Mouse (Mus musculus) heart, embryonic 13.5 days (tissue): ENCODE measurements around the gene Mlxipl. TPM values are rescaled to one million over a fixed set of nuclear protein-coding genes. Genes with fewer than 3 reads are reported as not detected.

Experiments used
- ATAC-seq: fragments of 200-750 bp; cut with Nextera tagmentation; 2 replicates; pipeline ENCODE4 v1.8.0; 2017; ENCODE audit warnings: moderate TSS enrichment; ENCODE audit not compliant: insufficient number of reproducible peaks, low FRiP score, low TSS enrichment; ENCODE audit errors: extremely low read depth
- H3K27ac ChIP-seq: fragments of 300-500 bp; sonication (generic); replicated peaks from 2 replicates; pipeline ENCODE4 v1.5.1; 2015; ENCODE audit warnings: moderate library complexity, mild to moderate bottlenecking, inconsistent platforms
- H3K27me3 ChIP-seq: fragments of 300-500 bp; sonication (generic); replicated peaks from 2 replicates; pipeline ENCODE4 v1.6.1; 2015; ENCODE audit warnings: mild to moderate bottlenecking, inconsistent platforms
- H3K36me3 ChIP-seq: fragments of 300-500 bp; sonication (generic); 2 replicates; pipeline ENCODE4 v1.6.1; 2015; ENCODE audit warnings: mild to moderate bottlenecking, inconsistent platforms
- H3K4me1 ChIP-seq: fragments of 300-500 bp; sonication (generic); 2 replicates; pipeline ENCODE4 v1.6.1; 2015; ENCODE audit warnings: inconsistent platforms
- H3K4me2 ChIP-seq: fragments of 300-500 bp; sonication (generic); 2 replicates; pipeline ENCODE4 v1.6.1; 2015; ENCODE audit warnings: inconsistent platforms, mild to moderate bottlenecking, moderate library complexity
- H3K4me3 ChIP-seq: fragments of 300-500 bp; sonication (generic); 2 replicates; pipeline ENCODE4 v1.5.1; 2015; ENCODE audit warnings: moderate library complexity, mild to moderate bottlenecking, inconsistent platforms
- H3K9ac ChIP-seq: fragments of 300-500 bp; sonication (generic); 2 replicates; pipeline ENCODE4 v1.6.1; 2015; ENCODE audit warnings: inconsistent platforms, mild to moderate bottlenecking, moderate library complexity
- H3K9me3 ChIP-seq: fragments of 300-500 bp; sonication (generic); 2 replicates; pipeline ENCODE4 v1.6.1; 2016; ENCODE audit warnings: inconsistent platforms
- WGBS: fragments of 180-500 bp; shearing (Covaris S2); methylation state at CpG from one replicate; pipeline ENCODE4 v1.1.7; 2015; ENCODE audit warnings: mixed read lengths; 5-methylcytosine and 5-hydroxymethylcytosine counted together
- polyA plus RNA-seq: library from polyadenylated mRNA; unstranded; fragments of >200 nt; fragmentation: Nextera tagmentation; extraction: Ambion mirVana; gene quantifications from 2 replicates; pipeline ENCODE4 v1.2.1, GENCODE M21; 2015

The Mlxipl gene
- polyA plus RNA-seq, 1 experiment from 2014 or later = 1.3 TPM

DNA sequence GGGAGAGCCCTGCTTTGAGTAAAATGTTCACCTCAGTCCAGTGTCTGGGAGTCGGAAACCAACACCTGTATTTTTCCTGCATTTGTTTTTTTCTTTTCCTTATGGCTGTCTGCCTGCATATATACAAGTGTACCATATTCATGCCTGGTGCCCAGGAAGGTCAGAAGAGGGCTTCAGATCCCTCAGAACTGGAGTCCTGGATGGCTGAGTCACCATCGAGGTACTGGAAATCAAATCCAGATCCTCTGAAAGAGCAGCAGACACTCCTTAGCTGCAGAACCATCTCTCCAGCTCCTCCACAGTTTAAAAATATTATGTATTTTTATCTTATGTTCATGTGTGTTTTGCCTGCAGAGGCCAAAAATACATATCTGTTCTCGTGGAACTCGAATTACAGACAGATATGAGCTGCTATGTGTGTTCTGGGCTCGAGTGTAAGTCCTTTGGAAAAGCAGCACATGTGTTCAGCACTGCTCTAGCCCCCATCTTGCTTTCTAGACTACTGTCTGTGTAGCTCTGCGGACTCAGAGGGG, 82.1 kb downstream of the Mlxipl start:
- 90% methylated on average over 6 of the region's 6 CpGs for WGBS
- no peak for ATAC-seq
- Histone ChIP-seq H3K27me3 (no peaks in the 10 kb centered on the region), H3K4me1 (peaks cover 16% of the 10 kb centered on the region), H3K9ac (no peak overlapping the region), H3K36me3 (peaks cover 53% of the 10 kb centered on the region), H3K4me2 (no peak overlapping the region), H3K27ac (no peak overlapping the region), H3K9me3 (no peaks in the 10 kb centered on the region), H3K4me3 (no peak overlapping the region)

- H3K9ac ChIP-seq = no peak overlapping the region
- WGBS = 83% methylated on average over 5 of the region's 5 CpGs
- no peak overlapping the region for H3K4me3 ChIP-seq
- H3K36me3 ChIP-seq = peaks cover 65% of the 10 kb centered on the region
- H3K27me3 ChIP-seq = no peaks in the 10 kb centered on the region
- no peaks in the 10 kb centered on the region for H3K9me3 ChIP-seq
- ATAC-seq = no peak
- H3K4me2 ChIP-seq = no peak overlapping the region
- no peak overlapping the region for H3K27ac ChIP-seq
- H3K4me1 ChIP-seq = peaks cover 16% of the 10 kb centered on the region
Measured at GRCm38 (mm10) chr5:135172986-135173385, 83.3 kb downstream of the Mlxipl start.

- Histone ChIP-seq H3K27ac (no peak overlapping the region), H3K4me3 (no peak overlapping the region), H3K4me1 (peaks cover 6% of the 10 kb centered on the region), H3K4me2 (no peak overlapping the region), H3K36me3 (peaks cover 86% of the 10 kb centered on the region), H3K27me3 (no peaks in the 10 kb centered on the region), H3K9me3 (no peaks in the 10 kb centered on the region), H3K9ac (no peak overlapping the region)
- no peak for ATAC-seq
Measured at GRCm38 (mm10) chr5:135175086-135175485, 85.4 kb downstream of the Mlxipl start.

DNA sequence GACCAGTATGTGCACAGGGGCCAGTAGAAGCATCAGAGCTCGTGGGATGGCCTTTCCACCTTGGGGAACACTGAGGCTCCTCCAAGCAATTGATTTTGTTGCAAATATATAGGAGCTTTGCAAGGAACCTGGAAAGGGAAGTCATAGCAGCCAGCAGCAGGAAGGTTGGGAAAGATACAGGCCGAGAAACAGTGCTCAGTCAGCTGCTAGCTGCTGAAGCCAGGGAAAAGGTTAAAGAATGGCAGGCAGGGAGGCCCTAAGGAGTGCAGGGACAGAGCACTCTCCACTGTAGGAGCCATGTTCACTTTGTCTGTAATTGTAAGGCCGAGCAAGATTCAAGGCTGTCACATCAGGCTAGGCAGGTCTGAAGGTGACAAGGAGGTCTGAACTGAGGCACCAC, 88.8 kb downstream of the Mlxipl start:
- H3K27me3 ChIP-seq = no peaks in the 10 kb centered on the region
- H3K9me3 ChIP-seq = no peaks in the 10 kb centered on the region
- H3K4me2 ChIP-seq = no peak overlapping the region
- no peaks in the 10 kb centered on the region for H3K4me1 ChIP-seq
- H3K4me3 ChIP-seq = no peak overlapping the region
- 78% methylated on average over 3 of the region's 3 CpGs for WGBS
- H3K9ac ChIP-seq = no peak overlapping the region
- peak overlapping the region; percentile 39; the same call in 1 of the 2 replicates for H3K27ac ChIP-seq
- no peak for ATAC-seq
- peaks cover 89% of the 10 kb centered on the region for H3K36me3 ChIP-seq

GRCm38 (mm10) chr5:135178996-135179395, 89.3 kb downstream of the Mlxipl start:
- Histone ChIP-seq H3K27me3 (no peaks in the 10 kb centered on the region), H3K4me2 (no peak overlapping the region), H3K4me1 (no peaks in the 10 kb centered on the region), H3K4me3 (no peak overlapping the region), H3K9me3 (no peaks in the 10 kb centered on the region), H3K9ac (no peak overlapping the region), H3K36me3 (peaks cover 84% of the 10 kb centered on the region), H3K27ac (0 out of 2 replicates have a peak overlapping the region, but pooled peaks have one; percentile 39)
- no peak for ATAC-seq
- WGBS = 92% methylated on average over 4 of the region's 4 CpGs

DNA sequence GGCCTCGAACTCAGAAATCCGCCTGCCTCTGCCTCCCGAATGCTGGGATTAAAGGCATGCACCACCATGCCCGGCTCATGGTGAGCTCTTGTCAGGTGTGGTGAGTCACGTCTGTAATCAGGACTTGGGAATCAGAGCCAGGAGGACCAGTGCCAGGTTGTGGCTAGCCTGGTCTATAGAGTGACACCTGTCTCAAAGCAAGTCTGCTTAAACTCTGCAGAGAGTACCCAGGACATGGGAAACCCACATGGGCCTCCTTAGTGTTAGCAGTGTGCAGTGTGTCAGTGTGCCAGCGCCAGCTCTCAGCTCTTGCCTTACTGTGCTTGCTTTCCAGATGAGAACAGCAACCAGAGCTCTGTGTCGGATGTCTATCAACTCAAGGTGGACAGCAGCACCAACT, 89.9 kb downstream of the Mlxipl start:
- no peaks in the 10 kb centered on the region for H3K27me3 ChIP-seq
- H3K4me3 ChIP-seq = no peak overlapping the region
- no peak overlapping the region for H3K4me2 ChIP-seq
- no peak for ATAC-seq
- no peak overlapping the region for H3K9ac ChIP-seq
- no peaks in the 10 kb centered on the region for H3K4me1 ChIP-seq
- no peaks in the 10 kb centered on the region for H3K9me3 ChIP-seq
- peaks cover 78% of the 10 kb centered on the region for H3K36me3 ChIP-seq
- H3K27ac ChIP-seq = no peak overlapping the region
- 85% methylated on average over 7 of the region's 7 CpGs for WGBS

DNA sequence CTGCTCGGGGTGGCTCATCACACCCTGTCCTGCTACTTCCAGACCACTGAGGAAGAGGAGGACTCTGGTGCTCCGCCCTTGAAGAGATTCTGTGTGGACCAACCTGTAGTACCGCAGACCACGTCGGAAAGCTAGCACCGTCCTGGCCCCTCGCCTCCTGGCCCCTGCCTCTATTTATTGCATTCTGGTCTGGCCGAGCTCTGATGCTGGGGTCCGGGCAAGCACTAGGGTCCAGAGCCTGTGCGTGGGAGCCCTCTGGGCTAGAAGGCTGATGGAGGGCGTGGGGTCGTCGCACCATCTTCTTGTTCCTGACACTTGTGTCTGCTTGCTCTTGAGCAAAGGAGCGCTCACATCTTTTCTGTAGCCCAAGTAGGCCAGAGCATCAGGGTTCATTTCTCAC, 91.1 kb downstream of the Mlxipl start:
- H3K36me3 ChIP-seq = peaks cover 68% of the 10 kb centered on the region
- WGBS = 92% methylated on average over 14 of the region's 14 CpGs
- ATAC-seq = no peak
- H3K9me3 ChIP-seq = no peaks in the 10 kb centered on the region
- no peak overlapping the region for H3K4me2 ChIP-seq
- H3K27ac ChIP-seq = no peak overlapping the region
- H3K27me3 ChIP-seq = no peaks in the 10 kb centered on the region
- H3K4me3 ChIP-seq = no peak overlapping the region
- H3K4me1 ChIP-seq = peaks cover 3% of the 10 kb centered on the region; the same call in 1 of the 2 replicates
- H3K9ac ChIP-seq = no peak overlapping the region

- Histone ChIP-seq H3K4me2 (no peak overlapping the region), H3K4me3 (no peak overlapping the region), H3K9me3 (no peaks in the 10 kb centered on the region), H3K27ac (no peak overlapping the region), H3K9ac (no peak overlapping the region), H3K27me3 (no peaks in the 10 kb centered on the region), H3K4me1 (peaks cover 9% of the 10 kb centered on the region), H3K36me3 (peaks cover 63% of the 10 kb centered on the region)
- no peak for ATAC-seq
- WGBS = 77% methylated on average over 6 of the region's 6 CpGs
Measured at GRCm38 (mm10) chr5:135181776-135182175, 92.1 kb downstream of the Mlxipl start.

- Histone ChIP-seq H3K4me1 (peaks cover 9% of the 10 kb centered on the region), H3K27ac (peak overlapping the region; percentile 54), H3K4me3 (no peak overlapping the region), H3K36me3 (peaks cover 48% of the 10 kb centered on the region), H3K4me2 (no peak overlapping the region), H3K9me3 (no peaks in the 10 kb centered on the region), H3K27me3 (no peaks in the 10 kb centered on the region), H3K9ac (peak overlapping the region; percentile 14; the same call in 1 of the 2 replicates)
- no peak for ATAC-seq
- WGBS = 57% methylated on average over 8 of the region's 8 CpGs
Measured at GRCm38 (mm10) chr5:135183131-135183861, 93.6 kb downstream of the Mlxipl start.

DNA sequence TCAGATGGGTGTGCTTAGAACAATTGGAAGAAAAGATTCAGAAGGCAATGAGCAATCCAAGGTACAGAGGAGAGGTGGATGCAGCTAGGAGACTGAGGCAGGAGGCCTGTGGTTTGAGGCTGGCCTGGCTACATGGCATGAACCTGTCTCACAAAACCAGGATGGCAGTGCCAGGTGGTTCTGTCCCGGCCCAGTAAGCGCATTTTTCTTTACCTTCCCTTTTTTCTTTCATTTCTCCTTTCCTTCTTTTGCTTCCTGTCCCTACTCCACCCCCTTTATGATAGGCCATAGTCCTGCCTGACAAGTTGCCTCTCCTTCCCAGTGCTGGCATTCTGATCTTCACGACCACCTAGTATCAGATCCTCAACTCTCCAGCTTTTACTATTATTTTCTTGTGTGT, 95.3 kb downstream of the Mlxipl start:
- H3K4me3 ChIP-seq = no peak overlapping the region
- H3K27ac ChIP-seq = no peak overlapping the region
- no peak overlapping the region for H3K9ac ChIP-seq
- H3K36me3 ChIP-seq = peaks cover 38% of the 10 kb centered on the region
- 92% methylated on average over 3 of the region's 3 CpGs for WGBS
- no peak overlapping the region for H3K4me2 ChIP-seq
- H3K27me3 ChIP-seq = no peaks in the 10 kb centered on the region
- H3K4me1 ChIP-seq = peaks cover 26% of the 10 kb centered on the region
- no peaks in the 10 kb centered on the region for H3K9me3 ChIP-seq
- ATAC-seq = no peak

GRCm38 (mm10) chr5:135185596-135185995, 95.9 kb downstream of the Mlxipl start:
- Histone ChIP-seq H3K9me3 (no peaks in the 10 kb centered on the region), H3K27ac (no peak overlapping the region), H3K4me2 (no peak overlapping the region), H3K27me3 (no peaks in the 10 kb centered on the region), H3K9ac (no peak overlapping the region), H3K4me1 (peaks cover 31% of the 10 kb centered on the region), H3K36me3 (peaks cover 37% of the 10 kb centered on the region), H3K4me3 (no peak overlapping the region)
- 36% methylated on average over 3 of the region's 3 CpGs for WGBS
- no peak for ATAC-seq

GRCm38 (mm10) chr5:135186231-135186620, 96.5 kb downstream of the Mlxipl start:
- 24% methylated on average over 10 of the region's 10 CpGs for WGBS
- Histone ChIP-seq H3K27me3 (no peaks in the 10 kb centered on the region), H3K4me3 (peak overlapping the region; percentile 89), H3K36me3 (peaks cover 36% of the 10 kb centered on the region), H3K9ac (peak overlapping the region; percentile 97), H3K4me1 (peaks cover 33% of the 10 kb centered on the region), H3K27ac (peak overlapping the region; percentile 96), H3K9me3 (no peaks in the 10 kb centered on the region), H3K4me2 (peak overlapping the region; percentile 84)
- ATAC-seq = no peak
